Mouse (Mus musculus) kidney, embryonic 14.5 days (tissue): ENCODE results near the gene Zscan18. TPM values are rescaled to one million over a fixed set of nuclear protein-coding genes. Genes with fewer than 3 reads are reported as not detected.

Experiments used
- ATAC-seq: fragments of 200-750 bp; cut with Nextera tagmentation; 2 replicates; pipeline ENCODE4 v1.8.0; 2017; ENCODE audit warnings: moderate number of reproducible peaks, mild to moderate bottlenecking, moderate TSS enrichment, moderate library complexity; ENCODE audit not compliant: low FRiP score, low TSS enrichment
- H3K27ac ChIP-seq: fragments of 300-500 bp; sonication (generic); 2 replicates; pipeline ENCODE4 v1.5.1; 2014; ENCODE audit warnings: low read depth, mild to moderate bottlenecking, low read length, moderate library complexity, mixed read lengths
- H3K27me3 ChIP-seq: fragments of 300-500 bp; sonication (generic); 2 replicates; pipeline ENCODE4 v1.6.1; 2014; ENCODE audit warnings: mild to moderate bottlenecking, low read length; ENCODE audit not compliant: control insufficient read depth, insufficient read depth
- H3K36me3 ChIP-seq: fragments of 300-500 bp; sonication (generic); 2 replicates; pipeline ENCODE4 v1.6.1; 2014; ENCODE audit warnings: low read length, mixed read lengths; ENCODE audit not compliant: control insufficient read depth, insufficient read depth
- H3K4me1 ChIP-seq: fragments of 300-500 bp; sonication (generic); 2 replicates; pipeline ENCODE4 v1.6.1; 2014; ENCODE audit warnings: low read length, mixed read lengths; ENCODE audit not compliant: control insufficient read depth, insufficient read depth
- H3K4me2 ChIP-seq: fragments of 300-500 bp; sonication (generic); replicated peaks from 2 replicates; pipeline ENCODE4 v1.6.1; 2014; ENCODE audit warnings: low read depth, mild to moderate bottlenecking, low read length
- H3K4me3 ChIP-seq: fragments of 300-500 bp; sonication (generic); 2 replicates; pipeline ENCODE4 v1.5.1; 2014; ENCODE audit warnings: mild to moderate bottlenecking, low read length
- H3K9ac ChIP-seq: fragments of 300-500 bp; sonication (generic); 2 replicates; pipeline ENCODE4 v1.6.1; 2014; ENCODE audit warnings: low read depth, mild to moderate bottlenecking, low read length, moderate library complexity
- H3K9me3 ChIP-seq: fragments of 300-500 bp; sonication (generic); 2 replicates; pipeline ENCODE4 v1.6.1; 2016; ENCODE audit warnings: low read length; ENCODE audit not compliant: control insufficient read depth
- WGBS: fragments of 180-500 bp; shearing (Covaris S2); extraction: QIAGEN DNeasy Blood & Tissue Kit; methylation state at CpG from one replicate; pipeline ENCODE4 v1.1.7; 2014; 5-methylcytosine and 5-hydroxymethylcytosine counted together
- polyA plus RNA-seq: library from polyadenylated mRNA; unstranded; fragments of >200 nt; fragmentation: Nextera tagmentation; extraction: Ambion mirVana; gene quantifications from 2 replicates; pipeline ENCODE4 v1.2.1, GENCODE M21; 2014

Zscan18 gene
- polyA plus RNA-seq, 1 experiment from 2014 or later = 9.3 TPM

- no peaks in the 10 kb centered on the region for H3K36me3 ChIP-seq
- H3K4me1 ChIP-seq = no peaks in the 10 kb centered on the region
- H3K9me3 ChIP-seq = 0 out of 2 replicates have a peak, but pooled peaks cover 7% of the 10 kb centered on the region
- ATAC-seq = 0 out of 2 replicates have a peak, but pooled peaks have one; percentile 24
- no peak overlapping the region for H3K4me3 ChIP-seq
- no peak overlapping the region for H3K27ac ChIP-seq
- 72% methylated on average over 24 of the region's 24 CpGs for WGBS
- H3K4me2 ChIP-seq = no peak overlapping the region; the same call in 1 of the 2 replicates
- H3K9ac ChIP-seq = no peak overlapping the region
- H3K27me3 ChIP-seq = no peaks in the 10 kb centered on the region
These were observed 53.8 kb downstream of the Zscan18 start for GRCm38 (mm10) chr7:12749431-12750198.

- ATAC-seq = no peak
- Histone ChIP-seq H3K9ac (no peak within 1 kb of the TSS), H3K36me3 (no peaks in the 10 kb centered on the region), H3K4me1 (no peaks in the 10 kb centered on the region), H3K9me3 (no peaks in the 10 kb centered on the region), H3K4me2 (no peak within 1 kb of the TSS), H3K4me3 (no peak within 1 kb of the TSS), H3K27me3 (no peaks in the 10 kb centered on the region), H3K27ac (no peak within 1 kb of the TSS)
- 53% methylated on average over 1 of the region's 1 CpGs for whole genome bisulfite sequencing
These were observed 68.5 kb downstream of the Zscan18 start, which contains the start of gene Vmn2r56 for GRCm38 (mm10) chr7:12734904-12735303. Gene Vmn2r56 (minus strand): TSS chr7:12735004.

Other genes starting within 250 kb of the Zscan18 start
- 0.01 TPM in 2 replicates for gene Vmn2r53, start 194.8 kb downstream of the Zscan18 start, polyA plus RNA-seq
- not detected in 2 replicates for gene Vmn2r54, start 163.3 kb downstream of the Zscan18 start, polyA plus RNA-seq
- gene Vmn2r55, start 118.6 kb downstream of the Zscan18 start, polyA plus RNA-seq = not detected in 2 replicates
- not detected in 2 replicates for gene Vmn2r56, start 68.6 kb downstream of the Zscan18 start, polyA plus RNA-seq
- 18.5 and 19.8 TPM in 2 replicates for gene Zfp329, start 15.2 kb upstream of the Zscan18 start, polyA plus RNA-seq
- gene Zfp110, start 31.1 kb upstream of the Zscan18 start, polyA plus RNA-seq = 20.9 and 33.2 TPM in 2 replicates
- gene Zfp128, start 77.5 kb upstream of the Zscan18 start, polyA plus RNA-seq = 4.0 and 4.5 TPM in 2 replicates
- 17.7 and 22.1 TPM in 2 replicates for gene Zscan22, start 94.2 kb upstream of the Zscan18 start, polyA plus RNA-seq
- gene Rps5, start 118.7 kb upstream of the Zscan18 start, polyA plus RNA-seq = 1,360 and 1,560 TPM in 2 replicates
- 0.47 and 0.76 TPM in 2 replicates for gene Rnf225, start 123.8 kb upstream of the Zscan18 start, polyA plus RNA-seq
- gene Zfp324, start 162.2 kb upstream of the Zscan18 start, polyA plus RNA-seq = 6.9 and 9.3 TPM in 2 replicates
- gene Zfp446, start 174.2 kb upstream of the Zscan18 start, polyA plus RNA-seq = 6.2 and 10.7 TPM in 2 replicates
- not detected in 2 replicates for gene Slc27a5, start 194.6 kb upstream of the Zscan18 start, polyA plus RNA-seq
- 433 and 514 TPM in 2 replicates for gene Trim28, start 195.5 kb upstream of the Zscan18 start, polyA plus RNA-seq
- 19.8 and 29.6 TPM in 2 replicates for gene Zbtb45, start 206.4 kb upstream of the Zscan18 start, polyA plus RNA-seq
- gene Chmp2a, start 231.2 kb upstream of the Zscan18 start, polyA plus RNA-seq = 148 and 165 TPM in 2 replicates
- 156 and 199 TPM in 2 replicates for gene Ube2m, start 234.6 kb upstream of the Zscan18 start, polyA plus RNA-seq